Mouse (Mus musculus): ENCODE results near the gene Rab3gap2.

GRCm38 (mm10) chr1:185207851-185208595, 4.1 kb downstream of the Rab3gap2 start:
- no peak for TF ChIP-seq JUND (conservative IDR thresholded peaks at IDR 0.05; ENCODE audit: low read depth, low read length)
- TF ChIP-seq CTCF (conservative IDR thresholded peaks at IDR 0.05 in 1 of 2, IDR thresholded peaks at IDR 0.05 in 1 of 2; ENCODE audit: low read depth in 2 of 2, low read length in 2 of 2): no peak
- no peak for TF ChIP-seq POLR2A (IDR thresholded peaks at IDR 0.05; ENCODE audit: low read depth, low read length)
- no peak for TF ChIP-seq RAD21 (IDR thresholded peaks at IDR 0.05; ENCODE audit: low read depth, low read length)
